Mouse (Mus musculus): Measurements from ENCODE around the gene Dnaaf5. TPM values are rescaled to one million over a fixed set of nuclear protein-coding genes. Genes with fewer than 3 reads are reported as not detected.

The Dnaaf5 gene
- 4.7 and 5.5 TPM in 2 replicates for polyA plus RNA-seq (2015; fragmentation: Nextera tagmentation; extraction: Ambion mirVana)

- Histone ChIP-seq H3K36me3 (peaks cover 27% of the 10 kb centered on the region), H3K4me1 (peaks cover 19% of the 10 kb centered on the region), H3K27me3 (no peaks in the 10 kb centered on the region), H3K9me3 (no peaks in the 10 kb centered on the region), H3K9ac (peak within 1 kb of the TSS; percentile 72), H3K4me3 (peak within 1 kb of the TSS; percentile 96), H3K27ac (peak within 1 kb of the TSS; percentile 57), H3K4me2 (peak within 1 kb of the TSS; percentile 90)
- peak; percentile 96 for ATAC-seq (ENCODE audit: insufficient number of reproducible peaks, low FRiP score, low TSS enrichment, low read depth)
- under 1% methylated on average over 83 of the region's 87 CpGs for WGBS
Measured at GRCm38 (mm10) chr5:139149681-139150602, at the start of gene Dnaaf5, which contains the start of gene Prkar1b. Gene Dnaaf5 (plus strand): TSS chr5:139150223. Gene Prkar1b (minus strand): TSS chr5:139150001.

- Histone ChIP-seq H3K4me2 (no peak overlapping the region), H3K4me1 (peaks cover 10% of the 10 kb centered on the region), H3K4me3 (no peak overlapping the region), H3K27ac (no peak overlapping the region; the same call in 1 of the 2 replicates), H3K9me3 (no peaks in the 10 kb centered on the region), H3K27me3 (no peaks in the 10 kb centered on the region), H3K36me3 (0 out of 2 replicates have a peak, but pooled peaks cover 7% of the 10 kb centered on the region), H3K9ac (no peak overlapping the region)
- ATAC-seq (ENCODE audit: insufficient number of reproducible peaks, low FRiP score, low TSS enrichment, low read depth), result no peak
- 53% methylated on average over 6 of the region's 6 CpGs for WGBS
Measured at GRCm38 (mm10) chr5:139101783-139102182, 48.2 kb upstream of the Dnaaf5 start.

GRCm38 (mm10) chr5:139107815-139108214, 42.2 kb upstream of the Dnaaf5 start:
- no peak overlapping the region for H3K9ac ChIP-seq
- 70% methylated on average over 9 of the region's 9 CpGs for WGBS
- H3K4me3 ChIP-seq, result no peak overlapping the region
- peaks cover 8% of the 10 kb centered on the region; the same call in 1 of the 2 replicates for H3K4me1 ChIP-seq
- ATAC-seq (ENCODE audit: insufficient number of reproducible peaks, low FRiP score, low TSS enrichment, low read depth), result no peak
- H3K4me2 ChIP-seq, result no peak overlapping the region
- 0 out of 2 replicates have a peak, but pooled peaks cover 7% of the 10 kb centered on the region for H3K36me3 ChIP-seq
- H3K27me3 ChIP-seq, result no peaks in the 10 kb centered on the region
- no peak overlapping the region for H3K27ac ChIP-seq
- no peaks in the 10 kb centered on the region for H3K9me3 ChIP-seq

GRCm38 (mm10) chr5:139110140-139110855, 39.7 kb upstream of the Dnaaf5 start:
- H3K4me3 ChIP-seq, result no peak overlapping the region
- ATAC-seq (ENCODE audit: insufficient number of reproducible peaks, low FRiP score, low TSS enrichment, low read depth), result no peak
- 89% methylated on average over 2 of the region's 2 CpGs for WGBS
- H3K9ac ChIP-seq, result no peak overlapping the region
- H3K4me1 ChIP-seq, result peaks cover 8% of the 10 kb centered on the region; the same call in 1 of the 2 replicates
- no peak overlapping the region for H3K27ac ChIP-seq
- H3K36me3 ChIP-seq, result 0 out of 2 replicates have a peak, but pooled peaks cover 7% of the 10 kb centered on the region
- H3K27me3 ChIP-seq, result no peaks in the 10 kb centered on the region
- no peak overlapping the region for H3K4me2 ChIP-seq
- H3K9me3 ChIP-seq, result no peaks in the 10 kb centered on the region

- ATAC-seq (ENCODE audit: insufficient number of reproducible peaks, low FRiP score, low TSS enrichment, low read depth), result no peak
- Histone ChIP-seq H3K4me2 (no peak overlapping the region), H3K9me3 (no peaks in the 10 kb centered on the region), H3K27ac (no peak overlapping the region), H3K4me1 (peaks cover 8% of the 10 kb centered on the region; the same call in 1 of the 2 replicates), H3K27me3 (no peaks in the 10 kb centered on the region), H3K36me3 (no peaks in the 10 kb centered on the region), H3K9ac (no peak overlapping the region), H3K4me3 (no peak overlapping the region)
- WGBS, result 42% methylated on average over 9 of the region's 9 CpGs
Measured at GRCm38 (mm10) chr5:139111991-139112390, 38.0 kb upstream of the Dnaaf5 start.

- Histone ChIP-seq H3K9me3 (no peaks in the 10 kb centered on the region), H3K27ac (no peak overlapping the region), H3K36me3 (no peaks in the 10 kb centered on the region), H3K9ac (no peak overlapping the region), H3K4me3 (no peak overlapping the region), H3K27me3 (no peaks in the 10 kb centered on the region), H3K4me2 (no peak overlapping the region), H3K4me1 (peaks cover 8% of the 10 kb centered on the region; the same call in 1 of the 2 replicates)
- no peak for ATAC-seq (ENCODE audit: insufficient number of reproducible peaks, low FRiP score, low TSS enrichment, low read depth)
- 79% methylated on average over 9 of the region's 9 CpGs for WGBS
Measured at GRCm38 (mm10) chr5:139112418-139112817, 37.6 kb upstream of the Dnaaf5 start.

GRCm38 (mm10) chr5:139114876-139115275, 35.1 kb upstream of the Dnaaf5 start:
- no peaks in the 10 kb centered on the region for H3K36me3 ChIP-seq
- H3K4me3 ChIP-seq, result no peak overlapping the region
- WGBS, result 55% methylated on average over 4 of the region's 4 CpGs
- no peak overlapping the region for H3K4me2 ChIP-seq
- H3K9ac ChIP-seq, result no peak overlapping the region
- H3K9me3 ChIP-seq, result no peaks in the 10 kb centered on the region
- H3K27me3 ChIP-seq, result no peaks in the 10 kb centered on the region
- no peak overlapping the region for H3K27ac ChIP-seq
- H3K4me1 ChIP-seq, result peaks cover 8% of the 10 kb centered on the region; the same call in 1 of the 2 replicates
- no peak for ATAC-seq (ENCODE audit: insufficient number of reproducible peaks, low FRiP score, low TSS enrichment, low read depth)

GRCm38 (mm10) chr5:139115507-139115906, 34.5 kb upstream of the Dnaaf5 start:
- Histone ChIP-seq H3K27me3 (no peaks in the 10 kb centered on the region), H3K4me1 (peaks cover 8% of the 10 kb centered on the region; the same call in 1 of the 2 replicates), H3K36me3 (no peaks in the 10 kb centered on the region), H3K9me3 (no peaks in the 10 kb centered on the region), H3K27ac (no peak overlapping the region), H3K9ac (no peak overlapping the region), H3K4me2 (no peak overlapping the region), H3K4me3 (no peak overlapping the region)
- ATAC-seq (ENCODE audit: insufficient number of reproducible peaks, low FRiP score, low TSS enrichment, low read depth), result no peak
- WGBS, result 91% methylated on average over 7 of the region's 7 CpGs

- H3K36me3 ChIP-seq, result no peaks in the 10 kb centered on the region
- WGBS, result 56% methylated on average over 5 of the region's 5 CpGs
- H3K4me2 ChIP-seq, result no peak overlapping the region
- H3K9me3 ChIP-seq, result no peaks in the 10 kb centered on the region
- ATAC-seq (ENCODE audit: insufficient number of reproducible peaks, low FRiP score, low TSS enrichment, low read depth), result no peak
- H3K9ac ChIP-seq, result no peak overlapping the region
- no peaks in the 10 kb centered on the region for H3K4me1 ChIP-seq
- H3K27me3 ChIP-seq, result no peaks in the 10 kb centered on the region
- no peak overlapping the region for H3K27ac ChIP-seq
- H3K4me3 ChIP-seq, result no peak overlapping the region
Measured at GRCm38 (mm10) chr5:139118139-139118960, 31.7 kb upstream of the Dnaaf5 start.

- 80% methylated on average over 2 of the region's 2 CpGs for WGBS
Measured at GRCm38 (mm10) chr5:139118961-139119276, 31.1 kb upstream of the Dnaaf5 start.

GRCm38 (mm10) chr5:139125717-139126116, 24.3 kb upstream of the Dnaaf5 start:
- H3K27ac ChIP-seq, result no peak overlapping the region
- WGBS, result 66% methylated on average over 3 of the region's 3 CpGs
- H3K9me3 ChIP-seq, result no peaks in the 10 kb centered on the region
- H3K36me3 ChIP-seq, result peaks cover 6% of the 10 kb centered on the region; the same call in 1 of the 2 replicates
- H3K4me2 ChIP-seq, result no peak overlapping the region
- no peak for ATAC-seq (ENCODE audit: insufficient number of reproducible peaks, low FRiP score, low TSS enrichment, low read depth)
- peaks cover 13% of the 10 kb centered on the region for H3K4me1 ChIP-seq
- H3K4me3 ChIP-seq, result no peak overlapping the region
- peaks cover 10% of the 10 kb centered on the region for H3K27me3 ChIP-seq
- no peak overlapping the region for H3K9ac ChIP-seq

More at GRCm38 (mm10) chr5:139118961-139119276, 31.1 kb upstream of the Dnaaf5 start:
- Histone ChIP-seq H3K9me3 (no peaks in the 10 kb centered on the region), H3K36me3 (no peaks in the 10 kb centered on the region), H3K4me3 (no peak overlapping the region), H3K27ac (no peak overlapping the region), H3K9ac (no peak overlapping the region), H3K27me3 (no peaks in the 10 kb centered on the region), H3K4me2 (no peak overlapping the region), H3K4me1 (no peaks in the 10 kb centered on the region)
- no peak for ATAC-seq (ENCODE audit: insufficient number of reproducible peaks, low FRiP score, low TSS enrichment, low read depth)

Measured in limb, embryonic 15.5 days (tissue).